Mouse (Mus musculus): ENCODE data around the gene Tex22.

Gene Tex22

GRCm38 (mm10) chr12:113137260-113138213 lies 63.2 kb downstream of the Tex22 start:
- no peak for DNase-seq (ENCODE audit: low spot score in 2 of 2)

GRCm38 (mm10) chr12:113138291-113138690 lies 64.0 kb downstream of the Tex22 start:
- DNase-seq (ENCODE audit: low spot score in 2 of 2), result no peak

Measured in spleen, postnatal 4 days (tissue).